Mouse (Mus musculus): ENCODE data around the gene Srgap1. TPM values are rescaled to one million over a fixed set of nuclear protein-coding genes. Genes with fewer than 3 reads are reported as not detected.

Srgap1 gene
- total RNA-seq (2021): 10 to 100 TPM; 25.9 to 26.7 TPM

DNA sequence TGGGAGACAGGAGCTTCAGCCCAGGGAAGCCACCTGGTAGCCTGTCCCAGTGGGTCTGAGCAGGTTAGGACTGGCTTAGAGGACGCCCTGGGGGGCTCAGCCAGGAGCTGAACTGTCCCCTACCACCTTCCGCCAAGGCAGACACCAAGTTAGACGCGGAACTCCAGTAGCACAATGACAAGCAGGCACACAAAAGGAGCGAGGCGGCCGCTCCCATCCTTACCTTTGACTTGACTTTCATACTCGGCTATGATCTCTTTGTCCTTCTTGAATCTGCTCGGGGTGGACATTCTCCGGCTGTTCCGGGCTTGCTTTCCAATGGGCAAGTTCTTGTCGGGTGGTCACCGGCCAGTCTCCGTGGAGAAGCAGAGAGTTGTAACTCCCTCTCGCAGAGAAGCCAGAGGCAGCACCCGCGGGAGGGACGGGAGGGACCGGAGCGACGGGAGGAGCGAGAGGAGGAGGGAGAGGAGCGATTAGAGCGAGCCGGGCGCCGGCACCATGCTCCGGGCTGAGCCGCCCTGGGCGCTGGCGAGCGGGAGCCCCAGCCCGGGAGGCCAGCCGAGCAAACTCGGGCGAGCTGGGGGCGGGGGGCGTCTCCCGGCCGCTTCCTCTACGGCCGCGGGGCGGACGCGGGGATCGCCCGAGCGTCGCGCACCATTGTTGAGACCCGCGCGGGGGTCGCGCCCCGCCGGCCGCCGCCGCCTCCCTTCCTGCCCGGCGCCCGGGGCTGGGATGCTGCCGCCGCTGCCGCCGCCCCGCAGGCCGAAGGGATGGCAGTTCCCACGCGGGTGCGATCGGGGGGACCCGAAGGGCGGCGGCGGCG, at the start of gene Srgap1:
Gene Srgap1, minus strand, starts transcription at position 412 of the 823 bp plus-strand sequence.
- peak; percentile 38 to 77 for DNase-seq (ENCODE audit: extremely low spot score in 1 of 2, low spot score in 2 of 2)
- intact Hi-C loops (cut with DNase I): loop anchor here (5.0 to 10.0 kb wide), 2 partner anchors 212 to 275 kb away; no protein-coding TSS in a partner anchor

DNA sequence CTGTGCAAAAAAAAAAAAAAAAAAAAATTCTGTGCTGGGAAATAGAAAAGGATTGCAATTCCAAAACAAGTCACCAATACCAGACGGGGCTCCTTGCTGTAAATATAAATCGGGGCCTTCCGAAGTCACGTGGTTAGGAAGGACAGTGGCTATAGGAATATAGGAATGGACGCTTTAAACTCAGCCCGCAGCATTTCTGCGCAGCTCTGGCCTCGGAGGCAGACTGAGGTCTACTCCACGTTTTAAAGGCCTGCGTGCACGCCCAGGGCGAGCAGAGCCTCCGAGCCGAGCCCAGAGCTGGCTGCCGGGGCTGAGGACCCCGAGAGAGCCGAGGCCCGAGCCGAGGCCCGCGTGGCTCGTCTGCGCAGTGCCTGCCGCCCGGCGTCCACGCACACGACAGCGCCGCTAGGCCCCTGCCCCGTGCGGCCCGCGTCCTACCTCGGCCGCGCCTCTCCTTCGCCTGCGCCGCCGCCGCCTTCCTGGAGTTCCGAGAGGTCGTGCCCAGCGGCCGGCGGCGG, 49.4 kb upstream of the Srgap1 start:
- intact Hi-C loops (cut with DNase I): no loop called here
- peak in 1 of 2 experiments; percentile 22 for DNase-seq (ENCODE audit: extremely low spot score in 1 of 2, low spot score in 2 of 2)

DNA sequence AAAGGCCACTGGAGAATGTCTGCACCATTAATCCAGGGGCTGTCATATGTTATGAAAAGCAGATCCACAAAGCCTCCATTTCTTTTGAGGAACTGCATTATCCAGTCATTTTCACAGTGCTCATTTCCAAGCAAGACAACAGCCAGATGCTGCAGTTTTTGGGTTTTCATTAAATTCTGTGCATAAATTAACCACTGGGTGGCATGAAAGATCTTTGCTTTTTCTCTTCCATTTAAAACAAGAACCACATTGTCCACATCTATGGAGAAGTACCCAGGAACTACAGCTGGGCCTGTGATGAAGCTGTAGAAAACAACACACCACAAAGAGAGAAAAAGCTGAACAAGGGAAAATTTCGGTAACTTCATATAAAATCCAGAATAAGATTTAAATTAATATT, 43.4 kb upstream of the Srgap1 start:
- intact Hi-C loops (cut with DNase I): no loop called here
- DNase-seq (ENCODE audit: extremely low spot score in 1 of 2, low spot score in 2 of 2): no peak

DNA sequence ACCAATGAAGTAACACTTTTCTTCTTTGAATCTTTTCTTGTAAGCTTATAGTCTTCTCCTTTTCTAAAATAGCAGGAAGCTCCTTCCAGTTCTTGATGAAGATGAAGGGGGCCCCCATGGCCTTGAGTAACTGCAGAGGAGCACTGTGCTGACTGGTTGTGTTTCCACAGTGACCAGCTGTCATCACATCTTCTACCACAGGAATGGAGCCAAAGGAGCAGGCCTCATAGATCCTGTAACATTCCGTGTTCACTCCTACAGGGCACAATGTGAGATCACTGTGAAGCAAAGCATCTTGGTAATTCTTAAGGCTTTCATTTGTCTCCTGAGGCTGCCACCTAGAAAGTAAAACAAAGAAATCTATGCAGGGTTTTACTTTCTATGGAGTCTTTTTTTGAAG, 34.2 kb upstream of the Srgap1 start:
- intact Hi-C loops (cut with DNase I): no loop called here
- no peak for DNase-seq (ENCODE audit: extremely low spot score in 1 of 2, low spot score in 2 of 2)

DNA sequence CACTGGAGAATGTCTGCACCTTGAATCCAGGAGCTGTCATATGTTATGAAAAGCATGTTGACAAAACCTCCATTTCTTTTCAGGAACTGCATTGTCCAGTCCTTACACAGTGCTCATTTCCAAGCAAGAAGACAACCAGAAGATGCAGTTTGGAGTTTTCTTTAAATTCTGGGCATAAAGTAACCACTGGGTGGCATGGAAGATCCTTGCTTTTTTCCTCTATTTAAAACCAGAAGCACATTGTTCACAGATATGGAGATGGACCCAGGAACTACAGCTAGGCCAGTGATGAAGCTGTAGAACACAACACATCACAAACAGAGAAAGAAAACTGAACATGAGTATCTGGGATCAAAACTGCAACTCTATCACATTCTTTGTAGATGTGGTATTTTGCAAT, 22.0 kb upstream of the Srgap1 start:
- no peak for DNase-seq (ENCODE audit: extremely low spot score in 1 of 2, low spot score in 2 of 2)

DNA sequence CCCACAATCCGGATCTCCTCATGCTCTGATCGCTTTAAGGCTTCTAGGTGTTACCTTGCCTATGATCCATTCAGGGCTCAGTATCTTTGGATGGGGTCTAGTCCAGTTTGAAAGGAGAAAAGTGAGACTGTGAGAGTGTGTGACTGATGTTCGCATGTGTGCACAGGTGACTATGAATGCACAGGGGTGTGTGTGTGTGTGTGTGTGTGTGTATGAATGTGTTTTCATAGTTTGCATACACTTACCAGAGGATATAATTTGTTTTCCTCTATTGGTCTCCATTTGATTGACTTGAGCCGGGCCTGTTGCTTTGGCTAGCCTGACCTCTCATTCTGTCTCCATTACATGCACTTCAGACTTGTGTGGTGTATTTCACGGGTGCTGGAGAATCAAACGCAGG, 8.7 kb upstream of the Srgap1 start:
- no peak for DNase-seq (ENCODE audit: extremely low spot score in 1 of 2, low spot score in 2 of 2)
- intact Hi-C loops (cut with DNase I): no loop called here

More for the DNA sequence above, 22.0 kb upstream of the Srgap1 start:
- intact Hi-C loops (cut with DNase I): no loop called here

DNA sequence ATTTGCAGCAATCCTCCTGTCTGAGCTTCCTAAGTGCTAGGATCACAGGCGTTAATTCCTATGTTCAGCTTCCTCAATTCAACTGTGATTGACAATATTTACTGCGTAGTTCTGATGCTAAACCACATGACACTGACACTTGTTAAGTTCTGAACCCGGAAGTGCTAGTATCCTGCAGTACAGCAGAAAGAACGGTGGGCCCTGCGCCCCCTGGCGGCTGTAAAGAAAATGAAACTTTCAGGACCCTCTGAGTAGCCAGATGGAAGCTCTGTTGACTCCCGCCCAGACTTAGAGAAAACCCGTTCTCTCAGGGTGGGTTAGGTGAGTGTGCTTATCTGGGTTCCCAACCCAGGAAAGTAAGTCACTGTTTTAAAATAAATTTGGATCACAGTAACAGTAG, 7.4 kb upstream of the Srgap1 start:
- intact Hi-C loops (cut with DNase I): loop anchor here (5.0 kb wide), 2 partner anchors 352 to 412 kb away; partner anchors contain the start of gene D930020B18Rik
- peak in 1 of 2 experiments; percentile 55 for DNase-seq (ENCODE audit: extremely low spot score in 1 of 2, low spot score in 2 of 2)

DNA sequence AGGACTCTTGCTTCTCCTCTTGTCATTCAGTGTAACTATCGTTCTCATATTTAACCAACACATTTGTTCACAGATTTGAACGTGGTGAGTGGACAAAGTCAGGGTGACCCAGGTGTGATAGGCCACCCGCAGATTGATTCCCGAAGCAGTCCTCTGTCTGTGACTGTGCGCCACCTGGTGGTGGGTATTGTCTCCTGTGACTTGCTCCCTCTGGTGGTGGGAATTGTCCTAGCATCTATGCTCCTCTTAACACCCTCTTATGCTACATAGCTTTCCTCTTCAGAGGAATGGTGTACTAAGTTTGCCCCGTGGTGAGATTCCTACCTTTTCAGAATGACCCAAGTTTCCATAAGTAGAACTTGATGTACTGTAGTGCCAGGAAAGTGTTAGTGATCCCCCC, 4.7 kb upstream of the Srgap1 start:
- intact Hi-C loops (cut with DNase I): loop anchor here (5.0 kb wide), 2 partner anchors 350 to 410 kb away; partner anchors contain the start of gene D930020B18Rik
- DNase-seq (ENCODE audit: extremely low spot score in 1 of 2, low spot score in 2 of 2): peak; percentile 76 to 81

DNA sequence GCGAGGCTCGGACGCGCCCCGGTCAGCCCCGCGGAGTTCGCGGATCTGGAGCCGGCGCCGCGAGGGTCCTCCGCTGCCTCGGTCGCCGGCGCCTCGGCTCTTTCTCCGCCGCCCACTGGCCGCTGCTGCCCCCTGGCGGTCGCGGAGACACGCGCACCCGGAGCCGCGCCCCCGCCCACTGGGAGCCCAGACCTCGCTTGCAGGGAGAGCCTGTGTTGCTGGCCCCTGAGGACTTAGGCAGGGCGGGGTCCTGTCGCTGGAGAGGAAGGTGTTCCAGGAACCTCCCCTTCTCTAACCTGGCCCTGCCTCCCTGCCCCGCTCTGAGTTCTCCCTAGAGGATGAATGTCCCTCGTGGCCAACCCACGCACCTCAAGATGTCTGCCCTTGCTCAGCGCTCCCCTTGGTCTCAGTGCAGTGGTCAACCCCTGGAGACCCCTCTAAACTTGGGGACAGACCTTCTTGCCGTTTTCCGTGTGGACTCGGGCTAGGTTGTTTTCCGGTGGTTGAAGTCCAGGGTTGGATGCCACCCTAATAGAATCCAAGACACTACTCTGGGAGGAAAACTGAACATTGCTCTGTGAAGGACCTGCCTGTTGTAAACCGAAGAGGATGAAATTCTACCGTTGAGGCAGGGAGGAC, 731 bp upstream of the Srgap1 start:
- DNase-seq (ENCODE audit: extremely low spot score in 1 of 2, low spot score in 2 of 2): peak; percentile 69 to 88
- intact Hi-C loops (cut with DNase I): loop anchor here (5.0 to 10.0 kb wide), 2 partner anchors 213 to 276 kb away; no protein-coding TSS in a partner anchor

DNA sequence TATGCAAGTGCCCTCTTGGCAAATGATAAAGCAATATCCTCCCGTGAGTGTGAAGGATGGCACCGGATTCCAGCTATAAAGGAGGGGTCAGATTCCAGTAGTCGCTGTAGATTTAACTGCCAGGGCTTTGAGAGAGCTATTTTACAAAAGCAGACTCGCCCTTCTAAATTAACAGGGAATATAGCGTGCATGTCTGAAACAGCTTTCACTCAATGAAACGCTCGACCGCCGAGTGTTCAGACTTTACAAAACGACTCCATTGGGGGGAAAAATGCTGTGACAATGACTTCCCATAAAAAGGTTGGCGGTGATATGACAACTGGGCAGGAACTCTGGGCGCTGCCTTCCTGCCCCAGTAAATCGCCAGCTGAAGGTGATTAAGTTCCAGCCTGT, 608 bp downstream of the Srgap1 start:
- intact Hi-C loops (cut with DNase I): loop anchor here (5.0 to 10.0 kb wide), 2 partner anchors 212 to 274 kb away; no protein-coding TSS in a partner anchor
- DNase-seq (ENCODE audit: extremely low spot score in 1 of 2, low spot score in 2 of 2): no peak

DNA sequence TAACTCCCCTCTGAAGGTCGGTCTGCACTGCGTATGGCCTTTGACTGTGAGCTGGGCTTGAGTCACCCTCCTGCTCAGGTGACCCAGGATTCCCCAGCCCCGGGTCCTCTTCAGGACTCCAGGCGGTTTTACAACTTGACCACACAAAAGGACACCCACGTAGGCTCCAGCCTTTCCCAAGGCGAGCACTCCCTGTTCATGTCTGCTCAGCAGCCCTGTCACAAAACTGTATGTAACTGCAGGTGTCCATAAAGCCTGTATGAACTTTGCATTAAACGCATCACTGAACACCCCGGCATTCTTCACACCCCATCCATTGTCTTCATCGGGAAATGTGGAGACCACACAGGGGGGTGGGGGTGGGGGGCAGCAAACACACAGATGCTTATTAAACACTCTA, 1.2 kb downstream of the Srgap1 start:
- intact Hi-C loops (cut with DNase I): loop anchor here (5.0 to 10.0 kb wide), 2 partner anchors 211 to 274 kb away; no protein-coding TSS in a partner anchor

DNA sequence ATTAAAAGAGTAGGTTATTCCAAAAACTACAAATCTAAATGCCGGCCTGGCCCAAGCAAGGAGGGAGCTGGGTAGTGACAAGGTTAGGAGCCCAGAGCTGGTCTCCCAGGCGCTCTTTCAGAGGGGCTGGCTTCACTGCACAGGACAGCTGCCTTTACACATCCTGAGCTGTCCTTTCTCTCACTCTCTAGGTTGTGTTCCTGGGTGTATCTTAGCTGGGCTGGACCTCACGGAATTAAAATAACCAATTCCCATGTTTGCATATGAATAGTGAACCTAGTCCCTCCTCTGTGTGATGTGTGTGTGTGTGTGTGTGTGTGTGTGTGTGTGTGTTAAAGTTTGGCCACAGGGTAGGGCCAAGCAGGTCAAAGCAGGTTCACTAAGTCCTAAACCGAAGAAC, 2.2 kb downstream of the Srgap1 start:
- no peak for DNase-seq (ENCODE audit: extremely low spot score in 1 of 2, low spot score in 2 of 2)
- intact Hi-C loops (cut with DNase I): loop anchor here (5.0 to 10.0 kb wide), 2 partner anchors 210 to 273 kb away; no protein-coding TSS in a partner anchor

More for the DNA sequence above, 1.2 kb downstream of the Srgap1 start:
- no peak for DNase-seq (ENCODE audit: extremely low spot score in 1 of 2, low spot score in 2 of 2)

DNA sequence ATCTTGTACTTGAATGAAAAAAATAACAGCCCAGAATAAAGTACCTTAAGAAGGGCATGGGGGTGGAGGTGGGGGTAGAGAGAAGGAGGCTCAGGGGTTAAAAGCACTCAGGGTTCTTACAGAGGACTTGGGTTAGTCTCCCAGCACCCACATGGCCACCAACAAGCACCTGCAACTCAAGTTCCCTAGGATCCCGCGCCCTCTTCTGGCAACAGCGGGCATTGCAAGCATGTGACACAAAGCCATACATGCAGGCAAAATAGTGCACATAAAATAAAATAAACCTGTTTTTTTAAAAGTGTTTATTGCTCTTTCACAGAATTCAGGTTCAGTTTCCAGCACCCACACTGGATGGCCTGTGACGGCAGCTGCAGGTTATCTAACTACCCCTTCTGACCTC, 6.7 kb downstream of the Srgap1 start:
- DNase-seq (ENCODE audit: extremely low spot score in 1 of 2, low spot score in 2 of 2): no peak
- intact Hi-C loops (cut with DNase I): loop anchor here (10.0 kb wide), 1 partner anchor 206 kb away; no protein-coding TSS in a partner anchor

DNA sequence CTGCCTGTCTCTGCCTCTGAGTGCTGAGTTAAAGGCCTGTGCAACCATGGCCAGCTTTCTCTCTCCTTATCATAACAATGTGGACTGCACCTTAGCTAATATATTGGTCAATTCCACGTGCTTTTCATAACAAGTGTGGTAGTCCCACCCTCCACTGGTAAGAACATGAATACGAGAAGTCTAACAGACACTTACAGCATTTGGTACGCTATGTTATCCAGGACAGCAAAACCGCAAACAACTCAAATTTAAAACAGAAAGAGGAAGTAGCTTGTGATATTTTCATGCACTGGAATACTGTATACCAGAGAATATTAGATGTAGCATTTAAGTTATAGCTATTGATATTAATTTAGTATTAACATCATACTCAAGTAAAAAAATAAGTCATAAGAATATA, 7.5 kb downstream of the Srgap1 start:
- intact Hi-C loops (cut with DNase I): no loop called here
- DNase-seq (ENCODE audit: extremely low spot score in 1 of 2, low spot score in 2 of 2): no peak

DNA sequence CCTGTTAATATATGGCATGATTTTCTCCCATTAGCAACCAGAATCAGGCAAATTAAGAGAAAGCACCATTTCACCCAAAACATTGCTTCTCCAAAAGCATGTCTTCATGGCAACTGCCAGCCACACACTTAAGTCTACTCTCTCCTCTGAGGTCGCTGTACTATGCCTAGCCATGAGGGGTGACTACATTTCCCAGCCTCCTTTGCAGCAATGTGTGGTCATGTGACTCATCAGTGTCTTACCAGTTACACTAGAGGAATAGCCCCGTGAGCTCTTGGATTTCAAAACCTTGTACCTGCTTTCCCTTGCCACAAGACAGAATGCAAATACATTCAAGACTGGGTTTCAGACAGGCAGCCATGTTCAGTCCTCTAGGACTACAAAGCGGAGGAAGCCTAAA, 8.6 kb downstream of the Srgap1 start:
- intact Hi-C loops (cut with DNase I): no loop called here
- DNase-seq (ENCODE audit: extremely low spot score in 1 of 2, low spot score in 2 of 2): no peak

DNA sequence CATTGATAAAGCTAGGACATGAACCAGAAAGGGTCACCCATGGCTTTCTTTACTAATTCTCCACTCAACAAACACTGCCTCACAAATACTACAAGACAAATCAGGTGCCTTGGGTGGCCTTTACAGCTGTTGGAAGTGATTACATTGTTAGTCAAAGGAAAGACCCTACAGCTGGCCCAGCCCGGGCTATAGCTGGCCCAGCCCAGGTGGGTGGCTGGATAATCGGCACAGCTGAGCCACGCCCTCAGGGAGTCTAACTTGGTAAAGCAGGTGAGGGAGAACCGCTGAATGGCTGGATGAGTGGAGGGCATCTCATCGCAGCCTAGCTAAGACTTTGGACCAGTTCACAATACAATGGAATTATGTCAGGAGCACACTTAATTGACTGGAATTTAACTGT, 13.8 kb downstream of the Srgap1 start:
- intact Hi-C loops (cut with DNase I): no loop called here
- DNase-seq (ENCODE audit: extremely low spot score in 1 of 2, low spot score in 2 of 2): no peak

DNA sequence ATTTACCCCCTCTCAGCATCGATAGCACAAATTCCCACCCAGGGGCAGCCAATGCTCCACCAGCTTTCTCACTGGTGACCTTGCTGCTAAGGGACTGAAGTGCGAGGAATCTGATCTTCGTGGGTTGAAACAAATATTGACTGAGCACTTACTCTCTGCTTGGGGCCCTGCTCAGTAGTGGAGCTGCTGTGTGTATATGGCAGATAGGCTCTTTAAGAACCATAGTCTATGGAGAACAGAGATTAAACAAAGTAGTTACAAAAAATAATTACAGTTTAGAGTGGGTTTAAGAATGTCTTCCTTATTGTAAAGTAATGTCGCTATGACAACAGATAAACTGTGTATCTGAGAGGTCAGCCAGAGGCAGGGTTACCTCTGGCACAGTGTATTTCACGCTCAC, 16.7 kb downstream of the Srgap1 start:
- no peak for DNase-seq (ENCODE audit: extremely low spot score in 1 of 2, low spot score in 2 of 2)
- intact Hi-C loops (cut with DNase I): no loop called here

DNA sequence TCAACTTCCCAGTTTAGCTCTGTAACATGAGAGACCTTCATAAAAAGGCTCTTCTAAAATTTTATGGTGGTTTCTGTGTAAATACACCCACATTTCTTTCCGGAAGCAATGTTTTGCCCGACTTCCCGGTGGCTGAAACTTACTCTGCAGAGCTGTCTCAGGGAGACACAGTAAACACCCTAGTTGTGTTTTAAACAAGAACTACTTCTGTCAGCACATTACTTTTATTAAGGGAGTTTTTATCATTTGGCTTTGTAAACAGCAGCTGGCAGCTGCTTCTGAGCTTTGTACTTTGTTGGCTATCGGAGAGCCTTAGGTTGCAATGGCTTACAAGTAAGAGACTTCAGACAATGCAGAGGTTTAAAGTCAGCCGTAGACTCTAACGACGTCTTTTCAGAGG, 17.4 kb downstream of the Srgap1 start:
- intact Hi-C loops (cut with DNase I): no loop called here
- no peak for DNase-seq (ENCODE audit: extremely low spot score in 1 of 2, low spot score in 2 of 2)

DNA sequence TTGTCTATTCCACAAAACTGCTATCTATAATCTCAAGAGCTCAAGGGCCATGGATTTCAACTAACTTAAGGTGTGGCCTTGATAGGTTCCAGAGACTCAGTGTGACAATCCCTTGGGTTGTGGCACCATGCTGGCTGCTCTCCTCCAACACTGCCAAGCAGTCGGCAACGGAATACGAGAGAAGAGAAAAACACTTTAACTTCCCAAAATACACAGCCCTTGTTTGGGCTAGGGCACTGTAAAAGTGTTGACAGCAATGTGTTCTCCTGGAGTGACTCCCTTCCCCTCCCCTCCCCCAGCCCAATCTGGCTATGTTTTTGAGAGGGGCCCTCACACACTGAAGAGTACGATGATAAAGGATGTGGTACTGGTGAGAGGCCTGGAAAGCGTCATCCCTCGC, 21.9 kb downstream of the Srgap1 start:
- intact Hi-C loops (cut with DNase I): no loop called here
- DNase-seq (ENCODE audit: extremely low spot score in 1 of 2, low spot score in 2 of 2): no peak

DNA sequence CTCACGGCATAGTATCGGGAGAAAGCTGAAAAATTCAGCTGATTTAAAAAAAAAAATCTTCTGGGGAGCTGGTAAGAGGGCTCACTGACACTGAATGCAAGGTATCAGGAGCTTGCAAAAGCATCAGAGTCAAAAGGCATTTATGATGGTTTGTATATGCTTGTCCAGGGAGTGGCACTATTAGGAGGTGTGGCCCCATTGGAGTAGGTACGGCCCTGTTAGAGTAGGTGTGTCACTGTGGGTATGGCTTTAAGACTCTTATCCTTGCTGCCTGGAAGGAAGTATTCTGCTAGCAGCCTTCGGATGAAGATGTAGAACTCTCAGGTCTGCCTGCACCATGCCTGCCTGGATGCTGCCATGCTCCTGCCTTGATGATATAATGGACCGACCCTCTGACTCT, 26.2 kb downstream of the Srgap1 start:
- intact Hi-C loops (cut with DNase I): no loop called here
- no peak for DNase-seq (ENCODE audit: extremely low spot score in 1 of 2, low spot score in 2 of 2)
